Mouse (Mus musculus) ES-Bruce4 (cell line): ENCODE measurements around the gene Amigo2.

ENCODE experiments used
- CTCF ChIP-seq: IDR thresholded peaks from one replicate; pipeline ENCODE4 v1.8.1; 2011; ENCODE audit warnings: low read depth, low read length
- EP300 ChIP-seq: IDR thresholded peaks from 2 replicates; pipeline ENCODE4 v1.6.1; 2011; ENCODE audit warnings: low read depth, low read length; ENCODE audit not compliant: insufficient read depth

- TF ChIP-seq CTCF (no peak), EP300 (no peak)
These were observed 23.1 kb downstream of the Amigo2 start for GRCm38 (mm10) chr15:97224003-97224402.
